Mouse (Mus musculus) limb, embryonic 14.5 days (tissue): ENCODE measurements around the gene Dmtf1. TPM values are rescaled to one million over a fixed set of nuclear protein-coding genes. Genes with fewer than 3 reads are reported as not detected.
"Not testable (repeated sequence)": the region's sequence is repeated elsewhere in the genome, so short reads cannot be mapped to it uniquely, and the experiment has no call there.

Experiments used
- ATAC-seq: fragments of 200-750 bp; cut with Nextera tagmentation; 2 replicates; pipeline ENCODE4 v1.8.0; 2017; ENCODE audit warnings: low read depth, moderate number of reproducible peaks, moderate TSS enrichment; ENCODE audit not compliant: low FRiP score
- DNase-seq: peaks from one replicate; pipeline ENCODE4 v3.0.0-alpha.2; 2015; ENCODE audit warnings: low spot score
- H3K27ac ChIP-seq: fragments of 300-500 bp; sonication (generic); replicated peaks from 2 replicates; pipeline ENCODE4 v1.5.1; 2014; ENCODE audit warnings: low read depth, mild to moderate bottlenecking, low read length, moderate library complexity, mixed read lengths
- H3K27me3 ChIP-seq: fragments of 300-500 bp; sonication (generic); 2 replicates; pipeline ENCODE4 v1.6.1; 2014; ENCODE audit warnings: low read length, mixed read lengths; ENCODE audit not compliant: control insufficient read depth, insufficient read depth
- H3K36me3 ChIP-seq: fragments of 300-500 bp; sonication (generic); 2 replicates; pipeline ENCODE4 v1.6.1; 2014; ENCODE audit warnings: mild to moderate bottlenecking, low read length, moderate library complexity, mixed read lengths; ENCODE audit not compliant: control insufficient read depth, insufficient read depth
- H3K4me1 ChIP-seq: fragments of 300-500 bp; sonication (generic); 2 replicates; pipeline ENCODE4 v1.6.1; 2014; ENCODE audit warnings: antibody characterized with exemption, low read length, mixed read lengths; ENCODE audit not compliant: control insufficient read depth, insufficient read depth
- H3K4me2 ChIP-seq: fragments of 300-500 bp; sonication (generic); replicated peaks from 2 replicates; pipeline ENCODE4 v1.6.1; 2014; ENCODE audit warnings: low read depth, mild to moderate bottlenecking, low read length, moderate library complexity; ENCODE audit not compliant: severe bottlenecking
- H3K4me3 ChIP-seq: fragments of 300-500 bp; sonication (generic); replicated peaks from 2 replicates; pipeline ENCODE4 v1.5.1; 2014; ENCODE audit warnings: low read length
- H3K9ac ChIP-seq: fragments of 300-500 bp; sonication (generic); 2 replicates; pipeline ENCODE4 v1.6.1; 2014; ENCODE audit warnings: mild to moderate bottlenecking, low read depth, low read length, moderate library complexity; ENCODE audit not compliant: severe bottlenecking
- H3K9me3 ChIP-seq: fragments of 300-500 bp; sonication (generic); 2 replicates; pipeline ENCODE4 v1.6.1; 2016; ENCODE audit warnings: low read length; ENCODE audit not compliant: control insufficient read depth
- POLR2A ChIP-seq: fragments of 200-500 bp; IDR thresholded peaks from 2 replicates; pipeline ENCODE4 v1.8.0; 2012; ENCODE audit warnings: inconsistent platforms, mild to moderate bottlenecking, moderate library complexity, borderline replicate concordance; ENCODE audit not compliant: insufficient read depth, insufficient read length; ENCODE audit errors: extremely low read depth
- WGBS: fragments of 180-500 bp; shearing (Covaris S2); extraction: QIAGEN DNeasy Blood & Tissue Kit; methylation state at CpG from one replicate; pipeline ENCODE4 v1.1.7; 2014; 5-methylcytosine and 5-hydroxymethylcytosine counted together
- polyA plus RNA-seq, 2 experiments: library from polyadenylated mRNA; depleted of rRNA in 1 of 2; stranded (reverse) in 1 of 2; unstranded in 1 of 2; fragments of >200 nt; fragmentation: Nextera tagmentation in 1 of 2; extraction: Ambion mirVana in 1 of 2; gene quantifications; 2 replicates each; pipeline versions ENCODE4 v1.2.1 to v1.2.3; 2012 to 2014

Dmtf1 gene
- polyA plus RNA-seq (2012; rRNA removed) (67.9 and 78.0 TPM in 2 replicates), polyA plus RNA-seq (2014; fragmentation: Nextera tagmentation; extraction: Ambion mirVana) (49.4 and 63.7 TPM in 2 replicates)

DNA sequence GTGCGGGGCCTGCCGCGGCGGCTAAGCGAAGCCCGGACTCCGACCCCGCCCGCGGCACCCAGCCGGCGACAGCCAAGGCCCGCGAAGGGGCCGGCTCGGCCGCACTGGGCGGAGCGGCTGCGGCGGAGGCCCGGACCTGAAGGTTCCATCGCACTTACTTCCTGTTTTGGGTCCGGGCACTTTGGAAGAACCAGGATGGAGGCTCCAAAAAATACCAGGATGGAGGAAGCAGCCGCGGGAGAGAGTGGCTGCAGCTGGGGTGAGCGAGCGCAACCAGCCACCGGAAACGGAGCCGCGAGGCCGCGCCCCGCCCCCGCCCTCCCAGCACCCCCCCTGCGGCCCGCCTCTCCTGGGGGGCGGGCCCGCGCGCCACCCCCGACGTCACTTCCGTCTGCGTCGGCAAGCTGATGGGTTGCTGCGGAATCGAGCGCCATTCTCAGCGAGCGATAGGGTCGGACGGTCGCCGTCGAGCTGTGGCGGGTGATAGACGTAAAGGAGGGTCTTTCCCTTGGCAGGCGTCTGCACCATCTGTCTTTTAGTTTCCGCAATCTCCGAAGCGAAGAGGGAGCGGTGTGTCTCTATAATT is at the start of gene Dmtf1:
Gene Dmtf1 (minus strand): TSS at position 321 of the 586 bp plus-strand sequence.
- Histone ChIP-seq H3K36me3 (no peaks in the 10 kb centered on the region), H3K4me1 (0 out of 2 replicates have a peak, but pooled peaks cover 3% of the 10 kb centered on the region), H3K27ac (peak within 1 kb of the TSS; percentile 100), H3K9me3 (no peaks in the 10 kb centered on the region), H3K9ac (peak within 1 kb of the TSS; percentile 98), H3K4me2 (peak within 1 kb of the TSS; percentile 53), H3K27me3 (no peaks in the 10 kb centered on the region), H3K4me3 (peak within 1 kb of the TSS; percentile 88)
- peak; percentile 98; the same call in 1 of the 2 replicates for TF ChIP-seq POLR2A
- DNase-seq (peak; percentile 91), ATAC-seq (peak; percentile 95)
- 3% methylated on average over 40 of the region's 64 CpGs for WGBS

DNA sequence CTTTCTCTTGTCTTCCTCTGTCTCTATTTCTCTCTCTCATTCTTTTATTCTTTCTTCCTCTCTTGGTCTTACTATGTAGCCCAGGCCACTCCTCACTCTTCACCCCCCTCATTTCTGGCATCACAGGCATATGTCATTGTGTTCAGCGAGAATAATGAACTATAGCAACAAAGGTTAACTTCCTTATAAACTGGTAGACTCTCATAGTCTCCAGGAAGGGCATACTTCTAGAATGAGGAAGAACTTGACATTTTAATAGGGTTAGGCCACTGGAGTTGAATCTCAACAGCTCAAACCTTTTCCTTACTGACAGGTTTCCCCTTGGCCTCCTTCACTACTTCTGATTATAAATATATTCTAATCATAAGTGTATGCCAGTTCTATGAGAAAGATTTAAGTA is 24.9 kb upstream of the Dmtf1 start:
- H3K9me3 ChIP-seq, result no peaks in the 10 kb centered on the region
- H3K27ac ChIP-seq, result no peak overlapping the region
- H3K4me1 ChIP-seq, result no peaks in the 10 kb centered on the region
- no peak for TF ChIP-seq POLR2A
- no peaks in the 10 kb centered on the region for H3K27me3 ChIP-seq
- H3K36me3 ChIP-seq, result no peaks in the 10 kb centered on the region
- 79% methylated on average over 1 of the region's 1 CpGs for WGBS
- no peak for ATAC-seq
- H3K4me2 ChIP-seq, result no peak overlapping the region
- no peak overlapping the region for H3K9ac ChIP-seq
- DNase-seq, result no peak
- no peak overlapping the region for H3K4me3 ChIP-seq

DNA sequence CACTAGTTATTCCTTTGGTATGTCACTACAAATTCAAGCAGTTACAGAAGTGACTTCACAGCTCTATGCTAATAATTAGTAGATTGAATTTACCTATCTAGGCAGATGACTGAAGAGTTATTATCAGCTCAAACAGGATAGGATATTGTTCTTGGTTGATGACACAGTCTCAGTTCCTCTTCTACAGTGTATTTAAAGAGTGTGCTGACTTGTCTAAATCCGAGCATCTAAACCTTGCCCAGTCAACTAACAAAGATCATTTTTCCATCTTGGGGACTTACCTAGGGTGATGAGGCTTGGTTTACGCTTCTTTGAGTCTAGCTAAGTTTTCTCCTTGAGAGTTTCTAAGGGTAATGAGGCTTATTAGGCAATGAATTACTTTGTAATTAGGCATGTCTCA is 11.7 kb upstream of the Dmtf1 start:
- ATAC-seq, result no peak
- TF ChIP-seq POLR2A, result no peak
- Histone ChIP-seq H3K4me3 (no peak overlapping the region), H3K27me3 (no peaks in the 10 kb centered on the region), H3K9ac (no peak overlapping the region), H3K4me2 (no peak overlapping the region), H3K9me3 (no peaks in the 10 kb centered on the region), H3K4me1 (no peaks in the 10 kb centered on the region), H3K27ac (no peak overlapping the region), H3K36me3 (no peaks in the 10 kb centered on the region)
- 83% methylated on average over 2 of the region's 2 CpGs for WGBS
- no peak for DNase-seq

DNA sequence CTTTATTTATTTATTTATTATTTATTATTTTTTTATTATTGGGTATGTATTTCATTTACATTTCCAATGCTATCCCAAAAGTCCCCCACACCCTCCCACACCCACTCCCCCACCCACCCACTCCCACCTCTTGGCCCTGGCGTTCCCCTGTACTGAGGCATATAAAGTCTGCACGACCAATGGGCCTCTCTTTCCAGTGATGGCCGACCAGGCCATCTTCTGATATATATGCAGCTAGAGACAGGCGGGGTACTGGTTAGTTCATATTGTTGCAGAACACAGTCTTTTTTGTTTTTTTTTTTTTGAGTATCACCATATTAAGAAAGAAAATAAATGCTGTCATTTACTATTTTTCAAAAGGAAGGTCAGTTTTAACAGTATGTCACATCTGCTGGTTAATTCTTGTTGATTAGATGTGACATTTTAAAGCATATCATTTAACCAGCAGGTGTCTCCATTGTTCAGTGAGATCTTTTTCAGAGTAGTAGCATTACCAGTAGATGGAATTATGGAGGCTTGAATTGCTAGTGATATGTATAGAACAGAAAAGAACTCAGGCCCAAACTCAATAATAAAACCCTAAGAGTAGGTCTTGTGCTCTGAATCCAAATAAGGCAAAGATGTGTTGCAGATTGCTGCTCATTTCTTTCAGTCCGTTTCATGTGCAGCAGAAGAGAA is 7.9 kb upstream of the Dmtf1 start:
- not testable (repeated sequence) for H3K4me3 ChIP-seq, H3K9ac ChIP-seq, H3K9me3 ChIP-seq, H3K27ac ChIP-seq, H3K27me3 ChIP-seq, H3K4me1 ChIP-seq, ATAC-seq, H3K36me3 ChIP-seq, H3K4me2 ChIP-seq
- peak; percentile 49 for DNase-seq
- 83% methylated on average over 4 of the region's 5 CpGs for WGBS

DNA sequence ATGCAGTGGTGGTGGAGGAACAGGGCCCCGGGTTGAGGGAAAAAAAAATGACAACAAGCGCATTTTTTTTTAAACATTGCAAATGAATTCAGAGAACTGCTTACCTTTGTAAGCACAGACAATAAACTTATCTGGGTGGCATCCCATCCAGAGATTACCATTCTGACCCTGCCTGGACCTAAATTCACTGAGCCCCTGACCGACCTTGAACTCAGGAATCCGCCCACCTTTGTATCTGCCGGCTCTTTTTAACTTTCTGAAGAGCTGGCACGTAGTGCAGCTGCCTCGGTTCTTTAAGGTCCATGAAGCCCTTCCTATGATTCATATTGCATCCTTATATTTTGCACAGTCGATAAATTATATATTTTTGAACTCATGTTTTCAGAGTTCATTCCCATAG is 4.8 kb upstream of the Dmtf1 start:
- Histone ChIP-seq H3K36me3 (no peaks in the 10 kb centered on the region), H3K9ac (no peak overlapping the region), H3K4me3 (no peak overlapping the region), H3K27ac (no peak overlapping the region), H3K9me3 (no peaks in the 10 kb centered on the region), H3K4me1 (no peaks in the 10 kb centered on the region), H3K27me3 (no peaks in the 10 kb centered on the region), H3K4me2 (no peak overlapping the region)
- no peak for TF ChIP-seq POLR2A
- ATAC-seq, result no peak
- DNase-seq, result no peak
- 78% methylated on average over 8 of the region's 8 CpGs for WGBS

DNA sequence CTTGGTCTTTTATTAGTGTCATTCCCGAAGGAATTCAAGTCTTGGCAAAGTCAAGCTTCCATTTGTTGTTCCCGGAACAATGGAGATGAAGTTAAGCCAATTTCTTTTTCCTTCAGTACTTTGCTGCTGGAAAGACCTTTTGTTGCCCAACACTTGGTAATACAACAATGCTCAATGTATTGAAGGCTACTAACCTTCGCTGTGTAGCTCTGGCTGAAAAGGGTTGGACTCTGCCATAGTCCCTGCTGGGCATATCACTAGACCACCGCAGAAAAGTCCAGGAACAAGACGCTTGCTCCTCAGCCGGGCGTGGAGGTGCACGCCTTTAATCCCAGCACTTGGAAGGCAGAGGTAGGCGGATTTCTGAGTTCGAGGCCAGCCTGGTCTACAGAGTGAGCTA is 3.6 kb upstream of the Dmtf1 start:
- WGBS, result 89% methylated on average over 10 of the region's 10 CpGs
- not testable (repeated sequence) for H3K9ac ChIP-seq, H3K27me3 ChIP-seq, ATAC-seq, H3K4me1 ChIP-seq, H3K9me3 ChIP-seq, H3K4me2 ChIP-seq, H3K4me3 ChIP-seq, DNase-seq, H3K36me3 ChIP-seq, H3K27ac ChIP-seq
